Mouse (Mus musculus): ENCODE data around the gene Tcf7l2. TPM values are rescaled to one million over a fixed set of nuclear protein-coding genes. Genes with fewer than 3 reads are reported as not detected.

Tcf7l2 gene
- polyA plus RNA-seq, 1 experiment from 2014 or later: 48.2 TPM

DNA sequence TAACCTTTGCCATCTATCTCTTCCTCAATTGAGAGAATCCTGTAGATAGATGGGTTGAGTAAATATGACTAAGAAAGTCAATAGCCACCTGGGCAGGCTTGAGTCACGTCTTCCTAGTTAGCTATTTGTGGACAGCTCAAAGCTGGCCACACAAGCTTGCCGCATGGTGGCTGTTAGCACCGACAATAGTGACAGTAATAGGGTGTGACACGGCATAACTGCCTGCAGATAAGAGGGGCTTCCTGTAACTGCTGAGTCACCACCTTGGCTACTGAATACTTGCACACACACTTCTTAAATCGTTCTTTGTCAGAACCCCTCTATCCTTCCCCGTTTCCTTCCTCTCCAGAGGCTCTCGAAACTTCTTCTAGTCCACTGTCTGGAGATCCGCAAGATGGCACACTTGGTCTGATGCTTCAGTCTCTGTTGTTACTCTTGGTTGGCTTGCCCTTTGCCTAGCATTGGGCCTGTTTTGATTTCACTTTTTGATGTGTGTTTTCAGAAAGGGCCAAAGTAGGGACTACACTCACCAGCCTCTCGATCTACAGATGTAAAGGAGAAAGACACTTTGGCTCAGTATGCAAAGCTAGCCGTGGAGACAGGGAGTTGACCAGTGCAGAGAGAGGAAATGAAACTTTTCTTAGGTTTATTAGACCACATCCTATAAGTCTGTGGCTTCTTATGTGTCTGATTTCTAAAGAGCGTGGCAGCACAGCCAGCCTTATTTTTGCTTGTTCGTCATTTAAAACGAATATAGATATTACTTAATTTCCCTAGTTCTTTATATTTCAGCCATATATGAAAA lies 124.4 kb downstream of the Tcf7l2 start:
- no peak for ATAC-seq (replicated peaks; ENCODE audit: insufficient number of reproducible peaks, insufficient read depth, low FRiP score, low read depth)

DNA sequence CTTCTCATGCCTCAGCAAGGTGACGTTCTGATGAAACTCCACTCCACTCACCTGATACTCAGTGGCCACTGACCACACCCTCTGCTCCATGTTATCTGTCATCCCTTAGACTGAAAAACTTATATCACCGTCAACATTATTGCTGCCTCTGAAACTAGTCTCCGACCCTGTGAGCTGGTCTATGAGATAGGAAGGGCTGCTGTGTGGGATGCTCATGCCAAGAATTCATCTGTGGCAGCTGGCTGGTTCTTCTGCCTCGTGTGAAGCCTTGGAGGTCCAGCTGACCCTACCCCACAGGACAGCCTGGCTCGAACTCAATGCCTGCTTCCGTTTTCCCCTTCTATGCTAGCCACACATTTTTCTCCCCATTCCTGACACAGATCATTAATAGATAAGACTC lies 125.6 kb downstream of the Tcf7l2 start:
- Histone ChIP-seq H3K9me3 (replicated peaks) (no peaks in the 10 kb centered on the region), H3K27me3 (no peaks in the 10 kb centered on the region), H3K36me3 (0 out of 2 replicates have a peak, but pooled peaks cover 3% of the 10 kb centered on the region), H3K4me1 (replicated peaks) (peaks cover 25% of the 10 kb centered on the region), H3K4me3 (no peak overlapping the region), H3K9ac (no peak overlapping the region), H3K27ac (no peak overlapping the region), H3K4me2 (no peak overlapping the region)
- 51% methylated on average over 6 of the region's 6 CpGs for WGBS
- no peak for ATAC-seq (replicated peaks; ENCODE audit: insufficient number of reproducible peaks, insufficient read depth, low FRiP score, low read depth)

More for the DNA sequence above, 124.4 kb downstream of the Tcf7l2 start:
- H3K9ac ChIP-seq: no peak overlapping the region
- 57% methylated on average over 13 of the region's 13 CpGs for WGBS
- H3K4me3 ChIP-seq: no peak overlapping the region
- no peak overlapping the region for H3K27ac ChIP-seq
- H3K27me3 ChIP-seq: no peaks in the 10 kb centered on the region
- no peaks in the 10 kb centered on the region for H3K9me3 ChIP-seq (replicated peaks)
- H3K4me1 ChIP-seq (replicated peaks): peaks cover 27% of the 10 kb centered on the region
- H3K4me2 ChIP-seq: no peak overlapping the region
- 0 out of 2 replicates have a peak, but pooled peaks cover 3% of the 10 kb centered on the region for H3K36me3 ChIP-seq

DNA sequence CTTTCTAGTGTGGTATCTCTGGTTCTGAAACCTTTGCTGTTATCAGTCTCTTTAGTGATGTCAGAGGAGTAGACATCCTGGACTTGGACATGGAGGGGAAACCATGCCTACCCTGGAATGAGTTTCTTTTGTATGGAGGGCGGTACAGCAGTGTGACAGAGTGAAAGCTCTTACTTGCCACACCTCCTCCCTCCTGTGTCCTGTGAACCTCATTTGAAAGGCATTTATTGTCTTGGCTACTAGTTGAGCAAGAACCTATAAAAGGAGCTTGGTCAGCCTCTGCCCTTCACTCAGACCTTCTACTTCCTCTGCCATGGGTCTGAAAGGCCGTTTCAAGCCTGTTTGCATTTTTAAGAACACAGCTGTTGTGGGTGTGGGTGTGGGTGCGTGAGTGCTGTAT lies 126.3 kb downstream of the Tcf7l2 start:
- 64% methylated on average over 3 of the region's 3 CpGs for WGBS
- no peak overlapping the region for H3K4me2 ChIP-seq
- no peaks in the 10 kb centered on the region for H3K27me3 ChIP-seq
- peaks cover 25% of the 10 kb centered on the region for H3K4me1 ChIP-seq (replicated peaks)
- H3K9ac ChIP-seq: no peak overlapping the region
- peak overlapping the region; percentile 12; the same call in 1 of the 2 replicates for H3K27ac ChIP-seq
- H3K36me3 ChIP-seq: 0 out of 2 replicates have a peak, but pooled peaks cover 3% of the 10 kb centered on the region
- H3K9me3 ChIP-seq (replicated peaks): no peaks in the 10 kb centered on the region
- H3K4me3 ChIP-seq: no peak overlapping the region
- no peak for ATAC-seq (replicated peaks; ENCODE audit: insufficient number of reproducible peaks, insufficient read depth, low FRiP score, low read depth)

DNA sequence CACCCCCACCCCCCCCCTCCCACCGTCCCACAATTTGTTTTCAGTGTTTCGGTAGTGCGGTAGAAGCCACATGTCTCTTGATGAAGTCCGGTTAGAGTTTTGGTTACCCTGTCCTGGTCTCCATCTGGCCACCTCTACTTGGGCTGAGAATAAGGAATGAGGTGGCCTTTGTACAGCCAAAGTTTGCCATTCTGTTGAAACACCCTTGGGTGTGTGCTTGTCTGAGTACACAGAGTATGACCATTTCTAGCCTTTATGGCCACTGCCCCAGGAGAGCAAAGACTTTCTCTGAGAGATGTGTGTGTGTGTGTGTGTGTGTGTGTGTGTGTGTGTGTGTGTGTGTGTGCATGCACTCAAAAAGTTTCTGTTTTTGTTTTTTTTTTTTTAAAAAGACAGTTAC lies 127.0 kb downstream of the Tcf7l2 start:
- no peak for ATAC-seq (replicated peaks; ENCODE audit: insufficient number of reproducible peaks, insufficient read depth, low FRiP score, low read depth)
- no peak overlapping the region for H3K4me3 ChIP-seq
- H3K27me3 ChIP-seq: no peaks in the 10 kb centered on the region
- 0 out of 2 replicates have a peak, but pooled peaks cover 2% of the 10 kb centered on the region for H3K36me3 ChIP-seq
- H3K27ac ChIP-seq: no peak overlapping the region
- WGBS: 94% methylated on average over 4 of the region's 4 CpGs
- H3K4me1 ChIP-seq (replicated peaks): peaks cover 25% of the 10 kb centered on the region
- H3K9ac ChIP-seq: no peak overlapping the region
- H3K9me3 ChIP-seq (replicated peaks): no peaks in the 10 kb centered on the region
- no peak overlapping the region for H3K4me2 ChIP-seq

DNA sequence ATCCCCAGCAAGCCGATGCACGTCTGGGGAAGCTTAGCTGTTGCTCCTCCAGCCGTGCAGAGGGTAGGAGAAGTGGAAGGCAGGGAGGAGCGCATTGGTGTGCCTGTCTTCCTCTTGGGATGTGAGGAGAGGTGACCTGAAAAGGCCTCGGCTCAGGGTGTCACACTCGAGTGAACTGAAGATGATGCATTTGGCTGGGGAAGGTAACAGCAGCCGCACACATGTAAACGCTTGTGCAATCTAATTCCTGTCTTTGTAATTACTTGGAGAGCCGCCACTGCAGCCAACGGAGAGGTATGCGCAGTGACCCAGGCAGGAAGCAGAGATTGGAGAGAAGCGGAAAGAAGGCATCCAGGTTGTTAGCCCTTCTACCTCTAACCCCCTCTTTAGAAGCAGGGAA lies 129.2 kb downstream of the Tcf7l2 start:
- peaks cover 22% of the 10 kb centered on the region for H3K4me1 ChIP-seq (replicated peaks)
- 67% methylated on average over 12 of the region's 12 CpGs for WGBS
- no peak for ATAC-seq (replicated peaks; ENCODE audit: insufficient number of reproducible peaks, insufficient read depth, low FRiP score, low read depth)

DNA sequence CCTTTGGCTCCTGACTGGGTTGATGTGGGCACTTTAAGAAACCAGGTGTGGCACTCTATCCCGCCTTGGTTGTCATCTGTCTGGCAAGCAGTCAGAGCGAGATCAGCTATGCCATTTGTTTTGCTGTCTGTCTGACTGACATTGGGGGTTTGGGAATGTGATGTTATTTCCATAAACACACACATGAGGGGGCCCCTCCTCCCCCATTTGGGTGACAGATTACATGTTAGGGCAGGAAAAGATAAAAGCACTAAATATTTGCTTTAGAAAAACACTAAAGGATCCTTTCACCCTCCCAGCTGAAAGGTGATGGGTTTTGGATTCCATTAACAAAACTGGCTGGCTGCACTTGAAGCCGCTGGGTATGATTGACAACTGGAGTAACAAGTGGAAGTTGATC lies 129.9 kb downstream of the Tcf7l2 start:
- no peak for ATAC-seq (replicated peaks; ENCODE audit: insufficient number of reproducible peaks, insufficient read depth, low FRiP score, low read depth)
- Histone ChIP-seq H3K4me1 (replicated peaks) (peaks cover 24% of the 10 kb centered on the region), H3K27ac (no peak overlapping the region), H3K9me3 (replicated peaks) (no peaks in the 10 kb centered on the region), H3K4me2 (no peak overlapping the region), H3K9ac (no peak overlapping the region), H3K27me3 (no peaks in the 10 kb centered on the region), H3K4me3 (no peak overlapping the region), H3K36me3 (no peaks in the 10 kb centered on the region)
- 72% methylated on average over 3 of the region's 3 CpGs for WGBS

More for the DNA sequence above, 129.2 kb downstream of the Tcf7l2 start:
- Histone ChIP-seq H3K4me2 (no peak overlapping the region), H3K36me3 (no peaks in the 10 kb centered on the region), H3K9ac (no peak overlapping the region), H3K27me3 (no peaks in the 10 kb centered on the region), H3K9me3 (replicated peaks) (no peaks in the 10 kb centered on the region), H3K27ac (no peak overlapping the region), H3K4me3 (no peak overlapping the region)

DNA sequence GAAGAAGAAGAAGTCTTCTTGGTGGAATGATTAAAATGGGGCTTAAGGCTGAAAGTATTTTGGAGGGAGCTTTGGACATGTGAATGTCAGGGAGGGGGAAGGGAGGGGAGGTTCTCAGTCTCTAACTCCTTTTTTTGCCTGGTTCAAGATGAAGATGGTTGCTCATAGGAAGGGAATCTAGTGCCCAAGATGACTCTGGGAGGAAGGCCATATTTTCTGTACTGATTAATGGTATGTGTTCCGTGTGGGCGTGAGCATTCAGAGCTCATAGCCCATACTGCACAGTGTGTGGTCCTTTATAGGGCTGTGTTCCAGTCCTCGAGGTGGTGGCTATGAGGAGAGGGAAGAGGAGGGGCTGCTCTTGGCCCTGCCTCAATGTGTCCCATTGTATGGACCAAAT lies 131.6 kb downstream of the Tcf7l2 start:
- 83% methylated on average over 3 of the region's 3 CpGs for WGBS
- H3K4me1 ChIP-seq (replicated peaks): peaks cover 20% of the 10 kb centered on the region
- no peak overlapping the region for H3K4me3 ChIP-seq
- no peaks in the 10 kb centered on the region for H3K36me3 ChIP-seq
- H3K27me3 ChIP-seq: no peaks in the 10 kb centered on the region
- no peak overlapping the region for H3K27ac ChIP-seq
- no peak overlapping the region for H3K4me2 ChIP-seq
- no peak overlapping the region for H3K9ac ChIP-seq
- H3K9me3 ChIP-seq (replicated peaks): no peaks in the 10 kb centered on the region
- no peak for ATAC-seq (replicated peaks; ENCODE audit: insufficient number of reproducible peaks, insufficient read depth, low FRiP score, low read depth)

DNA sequence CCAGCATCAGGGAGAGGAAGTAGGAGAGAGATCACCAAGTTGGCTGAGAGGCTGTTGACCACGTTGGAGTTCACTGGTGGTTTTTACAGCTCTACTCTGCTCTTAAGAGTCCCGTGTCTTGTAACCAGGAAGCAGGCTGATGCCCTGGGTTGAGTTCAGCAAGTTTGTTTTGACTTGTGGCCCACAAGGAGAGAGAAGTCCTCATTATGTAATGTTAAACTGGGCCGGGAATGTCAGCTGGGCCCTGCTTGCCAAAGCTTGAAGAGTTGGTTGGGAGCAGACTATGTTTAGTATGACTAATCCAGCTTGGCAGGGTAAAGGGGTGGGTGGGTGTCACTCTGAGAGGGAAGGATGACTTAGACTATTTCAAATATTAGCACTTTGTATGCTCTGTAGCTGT lies 134.9 kb downstream of the Tcf7l2 start:
- peak overlapping the region; percentile 12; the same call in 1 of the 2 replicates for H3K27ac ChIP-seq
- ATAC-seq (replicated peaks; ENCODE audit: insufficient number of reproducible peaks, insufficient read depth, low FRiP score, low read depth): no peak
- H3K9me3 ChIP-seq (replicated peaks): no peaks in the 10 kb centered on the region
- no peaks in the 10 kb centered on the region for H3K36me3 ChIP-seq
- H3K27me3 ChIP-seq: no peaks in the 10 kb centered on the region
- WGBS: 43% methylated on average over 3 of the region's 3 CpGs
- H3K9ac ChIP-seq: no peak overlapping the region
- no peak overlapping the region for H3K4me2 ChIP-seq
- H3K4me1 ChIP-seq (replicated peaks): peaks cover 16% of the 10 kb centered on the region
- no peak overlapping the region for H3K4me3 ChIP-seq

DNA sequence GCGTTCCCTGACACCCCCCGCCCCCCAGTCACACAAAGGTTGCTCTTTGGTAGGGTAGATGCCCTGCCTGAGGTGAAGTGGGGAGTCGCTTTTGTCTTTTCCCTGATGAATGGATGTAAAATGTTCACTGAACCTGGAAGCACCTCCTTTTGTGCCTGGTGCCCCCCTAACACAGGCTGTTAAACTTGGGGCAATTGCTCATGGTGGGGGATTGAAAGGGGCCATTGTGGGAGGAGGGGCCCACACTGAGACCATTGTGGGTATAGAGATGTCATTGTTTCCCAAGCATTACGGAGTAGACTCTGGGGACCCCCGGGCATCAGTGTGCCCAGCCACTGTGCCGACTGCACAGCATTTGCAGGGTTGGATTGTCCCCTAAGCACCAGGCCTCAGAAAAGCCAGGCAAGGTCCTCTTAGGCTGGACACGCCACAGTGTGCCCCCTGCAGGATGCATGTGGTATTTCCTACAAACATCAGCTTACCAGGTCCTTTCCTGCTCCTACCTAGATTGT lies 135.8 kb downstream of the Tcf7l2 start:
- no peak for ATAC-seq (replicated peaks; ENCODE audit: insufficient number of reproducible peaks, insufficient read depth, low FRiP score, low read depth)
- Histone ChIP-seq H3K4me1 (replicated peaks) (peaks cover 15% of the 10 kb centered on the region), H3K27me3 (no peaks in the 10 kb centered on the region), H3K9me3 (replicated peaks) (no peaks in the 10 kb centered on the region), H3K36me3 (no peaks in the 10 kb centered on the region), H3K4me2 (no peak overlapping the region), H3K27ac (no peak overlapping the region), H3K9ac (no peak overlapping the region), H3K4me3 (no peak overlapping the region)
- 72% methylated on average over 7 of the region's 7 CpGs for WGBS

DNA sequence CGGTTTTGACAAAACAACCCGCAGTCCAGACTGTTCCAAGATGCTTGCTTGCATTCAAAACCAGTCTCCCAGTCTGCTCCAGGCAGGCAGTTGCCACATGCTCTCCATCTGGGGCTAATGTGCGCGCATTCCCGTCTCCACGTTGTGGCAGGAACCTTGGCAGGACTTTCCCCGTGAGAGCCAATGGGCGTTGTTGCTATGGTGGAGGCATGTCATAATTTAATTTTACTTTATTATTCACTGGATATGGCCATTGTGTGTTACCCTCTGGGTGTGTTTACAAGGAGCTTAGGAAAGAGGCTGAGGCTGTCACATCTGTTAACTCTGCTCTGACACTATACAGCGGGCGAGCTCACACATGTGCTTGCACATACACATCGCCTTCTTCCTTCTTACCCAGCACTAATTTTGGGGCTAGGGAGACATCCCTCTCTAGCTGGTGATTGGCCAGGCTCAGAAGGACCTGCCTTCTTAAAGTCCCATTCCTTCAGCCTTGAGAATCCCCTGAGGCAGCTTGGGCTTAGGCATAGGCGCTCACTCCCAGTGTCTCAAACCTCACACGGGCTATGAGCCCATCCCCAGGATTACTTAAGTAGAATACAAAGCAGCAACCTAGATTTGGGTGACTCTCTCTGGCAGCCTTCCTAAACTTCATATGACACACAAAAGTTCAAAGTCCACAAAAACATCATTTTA lies 139.2 kb downstream of the Tcf7l2 start:
- Histone ChIP-seq H3K27me3 (no peaks in the 10 kb centered on the region), H3K36me3 (no peaks in the 10 kb centered on the region), H3K4me3 (no peak overlapping the region), H3K4me1 (replicated peaks) (peaks cover 12% of the 10 kb centered on the region), H3K27ac (no peak overlapping the region), H3K9ac (no peak overlapping the region), H3K4me2 (no peak overlapping the region), H3K9me3 (replicated peaks) (no peaks in the 10 kb centered on the region)
- no peak for ATAC-seq (replicated peaks; ENCODE audit: insufficient number of reproducible peaks, insufficient read depth, low FRiP score, low read depth)
- WGBS: 76% methylated on average over 13 of the region's 13 CpGs

DNA sequence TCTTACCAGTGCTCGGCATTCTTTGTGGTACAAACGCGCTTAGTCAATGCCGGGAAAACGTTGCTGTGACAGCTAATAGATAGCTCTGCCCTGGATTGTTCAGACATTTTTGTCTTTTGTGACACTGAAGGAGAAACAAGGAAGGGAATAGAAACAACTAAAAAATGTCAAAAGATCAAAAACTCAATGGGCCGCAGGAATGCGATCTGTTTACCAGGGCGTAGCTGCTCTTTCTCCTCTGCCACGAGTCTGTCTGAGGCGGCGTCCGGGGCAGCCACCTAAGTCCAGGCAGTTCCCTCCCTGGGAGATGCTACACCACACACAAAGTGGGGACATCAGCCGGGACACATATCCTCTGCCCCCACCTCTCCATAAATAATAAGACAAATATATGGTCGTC lies 144.9 kb downstream of the Tcf7l2 start:
- Histone ChIP-seq H3K4me3 (no peak overlapping the region), H3K9me3 (replicated peaks) (no peaks in the 10 kb centered on the region; the same call in 1 of the 2 replicates), H3K27ac (no peak overlapping the region), H3K4me1 (replicated peaks) (no peaks in the 10 kb centered on the region), H3K4me2 (no peak overlapping the region), H3K36me3 (no peaks in the 10 kb centered on the region), H3K27me3 (no peaks in the 10 kb centered on the region), H3K9ac (no peak overlapping the region)
- 83% methylated on average over 14 of the region's 14 CpGs for WGBS
- ATAC-seq (replicated peaks; ENCODE audit: insufficient number of reproducible peaks, insufficient read depth, low FRiP score, low read depth): no peak

Measured in heart, embryonic 15.5 days (tissue).